Mouse (Mus musculus) cerebellum, adult 2 months (tissue): ENCODE data around the gene Uhrf2. TPM values are rescaled to one million over a fixed set of nuclear protein-coding genes. Genes with fewer than 3 reads are reported as not detected.

Experiments used
- DNase-seq, 2 experiments: peaks; one replicate each; pipeline ENCODE4 v3.0.0; 2021
- H3K27ac ChIP-seq: fragments of 200-500 bp; 2 replicates; pipeline ENCODE4 v1.5.1; 2012; ENCODE audit warnings: low read length, control low read depth, inconsistent platforms; ENCODE audit not compliant: insufficient read depth
- H3K27me3 ChIP-seq: fragments of 200-500 bp; 2 replicates; pipeline ENCODE4 v1.6.1; 2012; ENCODE audit warnings: inconsistent platforms, mild to moderate bottlenecking, low read length, moderate library complexity; ENCODE audit not compliant: control insufficient read depth, insufficient read depth
- H3K4me1 ChIP-seq: fragments of 200-500 bp; 2 replicates; pipeline ENCODE4 v1.6.1; 2011; ENCODE audit warnings: low read length; ENCODE audit not compliant: control insufficient read depth, insufficient read depth
- H3K4me3 ChIP-seq: fragments of 200-500 bp; replicated peaks from 2 replicates; pipeline ENCODE3; 2011; ENCODE audit warnings: mild to moderate bottlenecking, low read depth, low read length, control low read depth; ENCODE audit not compliant: insufficient read depth
- CTCF ChIP-seq: fragments of 200-500 bp; IDR thresholded peaks from 2 replicates; pipeline ENCODE4 v1.5.1; 2011; ENCODE audit warnings: low read depth, mild to moderate bottlenecking, control low read depth, low read length, moderate library complexity, borderline replicate concordance; ENCODE audit not compliant: insufficient read depth
- POLR2A ChIP-seq: fragments of 200-500 bp; IDR thresholded peaks from 2 replicates; pipeline ENCODE4 v1.6.1; 2011; ENCODE audit warnings: low read length, control low read depth, borderline replicate concordance; ENCODE audit not compliant: insufficient read depth
- WGBS: fragments of 180-500 bp; shearing (Covaris S2); methylation state at CpG from one replicate; pipeline ENCODE4 v1.1.7; 2018; 5-methylcytosine and 5-hydroxymethylcytosine counted together
- polyA plus RNA-seq: library from polyadenylated mRNA; depleted of rRNA; stranded (reverse); fragments of >200 nt; gene quantifications from 2 replicates; pipeline ENCODE4 v1.2.3, GENCODE M21; 2012; rRNA removed

Uhrf2 gene
- polyA plus RNA-seq, result 61.8 and 62.1 TPM in 2 replicates

GRCm38 (mm10) chr19:30029894-30030635 is at the start of gene Uhrf2:
TSS of gene Uhrf2 (plus strand) at chr19:30030513.
- H3K27me3 ChIP-seq, result no peaks in the 10 kb centered on the region
- peak; percentile 92 to 94 for DNase-seq
- peak within 1 kb of the TSS; percentile 93 for H3K4me3 ChIP-seq
- H3K4me1 ChIP-seq, result peaks cover 3% of the 10 kb centered on the region; the same call in 1 of the 2 replicates
- H3K27ac ChIP-seq, result peak within 1 kb of the TSS; percentile 70
- under 1% methylated on average over 73 of the region's 74 CpGs for WGBS
- TF ChIP-seq POLR2A (peak; percentile 86), CTCF (no peak)

- Histone ChIP-seq H3K27ac (no peak overlapping the region), H3K4me1 (no peaks in the 10 kb centered on the region), H3K27me3 (no peaks in the 10 kb centered on the region), H3K4me3 (no peak overlapping the region)
- DNase-seq, result no peak
- WGBS, result 56% methylated on average over 16 of the region's 16 CpGs
- no peak for TF ChIP-seq POLR2A
- TF ChIP-seq CTCF, result no peak
Observed at GRCm38 (mm10) chr19:29984208-29985005, 45.9 kb upstream of the Uhrf2 start.

GRCm38 (mm10) chr19:29986464-29987091 is 43.7 kb upstream of the Uhrf2 start:
- H3K4me3 ChIP-seq, result no peak overlapping the region
- no peaks in the 10 kb centered on the region for H3K4me1 ChIP-seq
- DNase-seq, result no peak
- no peaks in the 10 kb centered on the region for H3K27me3 ChIP-seq
- TF ChIP-seq CTCF (no peak), POLR2A (no peak)
- H3K27ac ChIP-seq, result no peak overlapping the region
- 80% methylated on average over 12 of the region's 12 CpGs for WGBS

- DNase-seq, result no peak
- TF ChIP-seq POLR2A (no peak), CTCF (no peak)
- Histone ChIP-seq H3K4me1 (no peaks in the 10 kb centered on the region), H3K27ac (no peak overlapping the region), H3K27me3 (no peaks in the 10 kb centered on the region), H3K4me3 (no peak overlapping the region)
- 22% methylated on average over 12 of the region's 12 CpGs for WGBS
Observed at GRCm38 (mm10) chr19:30000406-30001365, 29.6 kb upstream of the Uhrf2 start.

GRCm38 (mm10) chr19:30001550-30001949 is 28.8 kb upstream of the Uhrf2 start:
- Histone ChIP-seq H3K27me3 (no peaks in the 10 kb centered on the region), H3K4me1 (no peaks in the 10 kb centered on the region), H3K4me3 (no peak overlapping the region), H3K27ac (no peak overlapping the region)
- DNase-seq, result no peak
- TF ChIP-seq CTCF (no peak), POLR2A (no peak)
- WGBS, result 88% methylated on average over 6 of the region's 6 CpGs

- TF ChIP-seq CTCF, result no peak
- no peak for TF ChIP-seq POLR2A
- Histone ChIP-seq H3K4me3 (no peak within 1 kb of the TSS), H3K27ac (no peak within 1 kb of the TSS), H3K4me1 (no peaks in the 10 kb centered on the region), H3K27me3 (no peaks in the 10 kb centered on the region)
- 93% methylated on average over 9 of the region's 9 CpGs for WGBS
- DNase-seq, result no peak
Observed at GRCm38 (mm10) chr19:30003621-30004020, 26.7 kb upstream of the Uhrf2 start, which contains the start of gene Trpd52l3. TSS of gene Trpd52l3 (plus strand) at chr19:30003790.

GRCm38 (mm10) chr19:30006371-30006770 is 23.9 kb upstream of the Uhrf2 start:
- no peak for TF ChIP-seq POLR2A
- no peak for TF ChIP-seq CTCF
- Histone ChIP-seq H3K27ac (no peak overlapping the region), H3K4me1 (no peaks in the 10 kb centered on the region), H3K27me3 (no peaks in the 10 kb centered on the region), H3K4me3 (no peak overlapping the region)
- 72% methylated on average over 3 of the region's 3 CpGs for WGBS
- DNase-seq, result no peak
